Mouse (Mus musculus): ENCODE data around the gene Foxn3.

The Foxn3 gene

GRCm38 (mm10) chr12:99522882-99523281 is 40.5 kb downstream of the Foxn3 start:
- no peak for DNase-seq (ENCODE audit: low spot score)

GRCm38 (mm10) chr12:99519862-99520261 is 43.5 kb downstream of the Foxn3 start:
- no peak for DNase-seq (ENCODE audit: low spot score)

GRCm38 (mm10) chr12:99519191-99519614 is 44.2 kb downstream of the Foxn3 start:
- no peak for DNase-seq (ENCODE audit: low spot score)

- no peak for DNase-seq (ENCODE audit: low spot score)
These were observed 44.7 kb downstream of the Foxn3 start for GRCm38 (mm10) chr12:99518640-99519039.

- DNase-seq (ENCODE audit: low spot score): no peak
These were observed 45.3 kb downstream of the Foxn3 start for GRCm38 (mm10) chr12:99518126-99518525.

GRCm38 (mm10) chr12:99517296-99517695 is 46.1 kb downstream of the Foxn3 start:
- no peak for DNase-seq (ENCODE audit: low spot score)

- no peak for DNase-seq (ENCODE audit: low spot score)
These were observed 47.9 kb downstream of the Foxn3 start for GRCm38 (mm10) chr12:99515481-99515880.

- DNase-seq (ENCODE audit: low spot score): no peak
These were observed 51.7 kb downstream of the Foxn3 start for GRCm38 (mm10) chr12:99511644-99512043.

GRCm38 (mm10) chr12:99510759-99511158 is 52.6 kb downstream of the Foxn3 start:
- DNase-seq (ENCODE audit: low spot score): no peak

GRCm38 (mm10) chr12:99502225-99502624 is 61.2 kb downstream of the Foxn3 start:
- DNase-seq (ENCODE audit: low spot score): no peak

GRCm38 (mm10) chr12:99498978-99499694 is 64.2 kb downstream of the Foxn3 start:
- DNase-seq (ENCODE audit: low spot score): no peak

GRCm38 (mm10) chr12:99498189-99498977 is 65.0 kb downstream of the Foxn3 start:
- no peak for DNase-seq (ENCODE audit: low spot score)

GRCm38 (mm10) chr12:99496945-99497344 is 66.4 kb downstream of the Foxn3 start:
- DNase-seq (ENCODE audit: low spot score): no peak

- no peak for DNase-seq (ENCODE audit: low spot score)
These were observed 73.2 kb downstream of the Foxn3 start for GRCm38 (mm10) chr12:99490216-99490615.

GRCm38 (mm10) chr12:99489001-99489592 is 74.3 kb downstream of the Foxn3 start:
- DNase-seq (ENCODE audit: low spot score): no peak

- no peak for DNase-seq (ENCODE audit: low spot score)
These were observed 83.0 kb downstream of the Foxn3 start for GRCm38 (mm10) chr12:99480372-99480771.

GRCm38 (mm10) chr12:99474176-99474575 is 89.2 kb downstream of the Foxn3 start:
- DNase-seq (ENCODE audit: low spot score): no peak

- no peak for DNase-seq (ENCODE audit: low spot score)
These were observed 89.8 kb downstream of the Foxn3 start for GRCm38 (mm10) chr12:99473406-99474133.

GRCm38 (mm10) chr12:99471431-99471830 is 92.0 kb downstream of the Foxn3 start:
- no peak for DNase-seq (ENCODE audit: low spot score)

- DNase-seq (ENCODE audit: low spot score): peak; percentile 6
These were observed 95.5 kb downstream of the Foxn3 start for GRCm38 (mm10) chr12:99467884-99468311.

- DNase-seq (ENCODE audit: low spot score): no peak
These were observed 96.0 kb downstream of the Foxn3 start for GRCm38 (mm10) chr12:99467256-99467883.

- DNase-seq (ENCODE audit: low spot score): no peak
These were observed 97.0 kb downstream of the Foxn3 start for GRCm38 (mm10) chr12:99466426-99466825.

Measured in urinary bladder, postnatal 14 days (tissue).